Mouse (Mus musculus): ENCODE data around the gene Runx1.

GRCm38 (mm10) chr16:92828308-92828862, 2.4 kb upstream of the Runx1 start:
- TF ChIP-seq TAL1 (IDR thresholded peaks at IDR 0.05; ENCODE audit: low read length): no peak
- no peak for TF ChIP-seq GATA1 (IDR thresholded peaks at IDR 0.05; ENCODE audit: low read length)

All from erythroblast, embryonic 14.5 days (primary cell).